Mouse (Mus musculus): ENCODE results near the gene Gm9913. TPM values are rescaled to one million over a fixed set of nuclear protein-coding genes. Genes with fewer than 3 reads are reported as not detected.

Gm9913 gene
- total and polyA plus RNA-seq, 2 experiments from 2014 or later = 0.09 to 0.27 TPM

DNA sequence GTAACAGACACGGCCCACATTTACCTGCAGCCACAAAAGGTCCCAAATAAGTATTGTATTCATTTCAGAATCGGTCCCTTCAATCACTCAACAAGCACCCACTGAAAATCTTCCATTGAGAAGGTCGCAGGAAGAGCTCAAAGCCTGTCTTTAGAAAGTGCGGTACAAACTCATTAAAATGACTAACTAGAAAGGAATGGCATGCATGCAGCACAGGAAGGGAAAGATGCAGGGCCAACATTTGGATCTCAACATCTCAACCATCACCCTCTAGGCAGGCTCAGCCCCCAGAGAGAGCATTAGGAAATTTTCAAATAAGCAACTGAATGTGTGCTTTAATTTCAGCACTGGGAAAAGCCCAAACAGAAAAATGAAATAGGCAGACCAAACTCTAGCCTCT, 33.2 kb upstream of the Gm9913 start:
- Histone ChIP-seq H3K27me3 (ENCODE audit: insufficient read depth, low read length) (no peaks in the 10 kb centered on the region), H3K9me3 (ENCODE audit: low read length) (no peaks in the 10 kb centered on the region), H3K4me2 (ENCODE audit: low read depth, low read length, poor library complexity, severe bottlenecking) (no peak overlapping the region), H3K4me3 (ENCODE audit: low read depth, low read length) (no peak overlapping the region), H3K4me1 (ENCODE audit: insufficient read depth, low read length) (no peaks in the 10 kb centered on the region), H3K9ac (replicated peaks; ENCODE audit: low read length, poor library complexity, severe bottlenecking) (no peak overlapping the region), H3K36me3 (ENCODE audit: insufficient read depth, low read length) (peaks cover 6% of the 10 kb centered on the region), H3K27ac (ENCODE audit: low read depth, low read length) (no peak overlapping the region)
- no peak for TF ChIP-seq CTCF (IDR thresholded peaks at IDR 0.05)
- DNase-seq (ENCODE audit: low spot score) = no peak
- 91% methylated on average over 4 of the region's 4 CpGs for WGBS
- ATAC-seq (ENCODE audit: low FRiP score) = no peak

DNA sequence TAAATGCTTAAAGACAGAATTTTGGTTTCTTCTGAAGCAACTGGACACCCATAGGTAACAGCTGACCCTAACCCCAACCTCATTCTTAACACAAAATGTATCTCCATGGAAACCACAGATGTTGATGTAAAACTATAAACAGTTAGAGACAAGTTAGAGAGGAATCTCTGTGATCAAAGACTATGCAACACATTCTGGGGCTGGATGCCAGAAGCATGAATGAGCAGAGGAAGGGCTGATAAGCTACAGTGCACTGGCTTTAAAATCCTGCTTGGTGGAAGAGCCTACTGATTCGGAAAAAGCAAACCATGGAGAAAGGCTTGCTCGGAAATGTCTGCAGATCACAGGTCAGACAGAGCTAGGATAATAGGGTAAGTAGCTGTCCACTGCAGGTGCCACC, 31.7 kb upstream of the Gm9913 start:
- Histone ChIP-seq H3K9ac (replicated peaks; ENCODE audit: low read length, poor library complexity, severe bottlenecking) (no peak overlapping the region), H3K27me3 (ENCODE audit: insufficient read depth, low read length) (no peaks in the 10 kb centered on the region), H3K4me2 (ENCODE audit: low read depth, low read length, poor library complexity, severe bottlenecking) (no peak overlapping the region), H3K9me3 (ENCODE audit: low read length) (no peaks in the 10 kb centered on the region), H3K4me3 (ENCODE audit: low read depth, low read length) (no peak overlapping the region), H3K4me1 (ENCODE audit: insufficient read depth, low read length) (no peaks in the 10 kb centered on the region), H3K27ac (ENCODE audit: low read depth, low read length) (no peak overlapping the region), H3K36me3 (ENCODE audit: insufficient read depth, low read length) (peaks cover 5% of the 10 kb centered on the region; the same call in 1 of the 2 replicates)
- no peak for ATAC-seq (ENCODE audit: low FRiP score)
- no peak for TF ChIP-seq CTCF (IDR thresholded peaks at IDR 0.05)
- DNase-seq (ENCODE audit: low spot score) = no peak
- WGBS = 83% methylated on average over 2 of the region's 2 CpGs

DNA sequence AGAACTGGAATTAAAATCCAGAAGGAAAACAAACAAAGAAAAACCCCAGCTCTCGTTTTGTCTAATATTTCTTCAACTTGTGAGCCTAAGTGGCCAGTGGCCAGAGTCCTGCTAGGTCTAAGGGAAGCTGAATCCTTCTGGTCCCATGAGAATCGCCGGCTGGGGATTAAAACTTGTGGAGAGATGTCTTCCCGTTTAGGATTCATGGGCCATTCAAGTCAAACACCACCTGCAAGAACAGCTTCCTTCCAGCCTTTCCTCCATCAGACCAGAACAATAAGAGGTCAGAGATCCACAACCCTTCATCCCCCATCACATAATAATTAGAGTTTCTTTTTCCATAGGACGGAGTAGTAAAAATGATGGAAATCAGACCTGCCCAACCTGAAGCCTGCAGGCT, 30.2 kb upstream of the Gm9913 start:
- DNase-seq (ENCODE audit: low spot score) = no peak

DNA sequence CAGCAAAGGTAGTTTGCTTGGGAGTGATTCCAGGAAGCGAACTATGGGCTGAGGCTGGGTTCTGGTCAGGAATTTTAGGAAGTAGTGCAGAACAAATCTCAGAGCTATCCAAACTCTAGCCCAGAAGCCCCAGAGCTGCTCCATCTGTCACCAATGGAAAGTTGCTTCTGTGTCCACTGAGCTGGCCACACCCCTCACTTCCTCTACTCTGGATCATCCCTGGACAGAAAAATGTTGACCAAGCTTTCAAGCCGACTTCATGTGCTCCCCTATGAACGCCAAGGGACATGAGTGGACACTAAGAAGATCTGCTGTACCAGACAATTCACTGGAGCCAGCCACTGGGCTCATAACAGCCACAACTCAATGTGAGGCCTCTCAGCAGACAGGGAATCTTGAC, 28.7 kb upstream of the Gm9913 start:
- Histone ChIP-seq H3K4me3 (ENCODE audit: low read depth, low read length) (no peak overlapping the region), H3K4me1 (ENCODE audit: insufficient read depth, low read length) (no peaks in the 10 kb centered on the region), H3K9me3 (ENCODE audit: low read length) (no peaks in the 10 kb centered on the region), H3K9ac (replicated peaks; ENCODE audit: low read length, poor library complexity, severe bottlenecking) (no peak overlapping the region), H3K27ac (ENCODE audit: low read depth, low read length) (no peak overlapping the region), H3K4me2 (ENCODE audit: low read depth, low read length, poor library complexity, severe bottlenecking) (no peak overlapping the region), H3K27me3 (ENCODE audit: insufficient read depth, low read length) (no peaks in the 10 kb centered on the region), H3K36me3 (ENCODE audit: insufficient read depth, low read length) (peaks cover 5% of the 10 kb centered on the region; the same call in 1 of the 2 replicates)
- no peak for TF ChIP-seq CTCF (IDR thresholded peaks at IDR 0.05)
- DNase-seq (ENCODE audit: low spot score) (no peak), ATAC-seq (ENCODE audit: low FRiP score) (no peak)
- 82% methylated on average over 3 of the region's 3 CpGs for WGBS

More for the DNA sequence above, 30.2 kb upstream of the Gm9913 start:
- ATAC-seq (ENCODE audit: low FRiP score) = no peak
- Histone ChIP-seq H3K9ac (replicated peaks; ENCODE audit: low read length, poor library complexity, severe bottlenecking) (no peak overlapping the region), H3K9me3 (ENCODE audit: low read length) (no peaks in the 10 kb centered on the region), H3K27me3 (ENCODE audit: insufficient read depth, low read length) (no peaks in the 10 kb centered on the region), H3K4me2 (ENCODE audit: low read depth, low read length, poor library complexity, severe bottlenecking) (no peak overlapping the region), H3K36me3 (ENCODE audit: insufficient read depth, low read length) (peaks cover 5% of the 10 kb centered on the region; the same call in 1 of the 2 replicates), H3K4me1 (ENCODE audit: insufficient read depth, low read length) (no peaks in the 10 kb centered on the region), H3K27ac (ENCODE audit: low read depth, low read length) (no peak overlapping the region), H3K4me3 (ENCODE audit: low read depth, low read length) (no peak overlapping the region)
- WGBS = 77% methylated on average over 5 of the region's 5 CpGs
- no peak for TF ChIP-seq CTCF (IDR thresholded peaks at IDR 0.05)

DNA sequence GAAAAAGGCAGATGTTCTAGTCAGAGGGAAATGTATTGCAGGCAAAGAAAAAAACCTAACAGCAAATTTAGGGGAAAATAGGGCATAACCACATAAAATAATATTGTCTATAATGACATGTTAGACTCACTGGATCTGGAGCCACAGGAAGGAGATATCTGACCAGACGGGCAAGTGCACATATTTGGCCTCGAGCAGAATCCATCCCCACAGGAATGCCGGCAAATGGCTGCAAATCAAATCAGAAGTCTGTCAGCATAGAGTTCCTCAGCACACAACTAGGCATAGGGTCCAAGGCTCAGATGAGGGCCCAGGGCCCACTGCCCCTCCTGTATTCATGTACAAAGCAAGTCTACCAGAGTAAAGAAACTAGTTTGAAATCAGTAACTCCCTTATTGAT, 27.5 kb upstream of the Gm9913 start:
- Histone ChIP-seq H3K9me3 (ENCODE audit: low read length) (no peaks in the 10 kb centered on the region), H3K36me3 (ENCODE audit: insufficient read depth, low read length) (peaks cover 5% of the 10 kb centered on the region; the same call in 1 of the 2 replicates), H3K4me3 (ENCODE audit: low read depth, low read length) (no peak overlapping the region), H3K4me2 (ENCODE audit: low read depth, low read length, poor library complexity, severe bottlenecking) (no peak overlapping the region), H3K27ac (ENCODE audit: low read depth, low read length) (no peak overlapping the region), H3K4me1 (ENCODE audit: insufficient read depth, low read length) (no peaks in the 10 kb centered on the region), H3K27me3 (ENCODE audit: insufficient read depth, low read length) (no peaks in the 10 kb centered on the region), H3K9ac (replicated peaks; ENCODE audit: low read length, poor library complexity, severe bottlenecking) (no peak overlapping the region)
- TF ChIP-seq CTCF (IDR thresholded peaks at IDR 0.05) = no peak
- ATAC-seq (ENCODE audit: low FRiP score) (no peak), DNase-seq (ENCODE audit: low spot score) (no peak)
- WGBS = 81% methylated on average over 3 of the region's 3 CpGs

DNA sequence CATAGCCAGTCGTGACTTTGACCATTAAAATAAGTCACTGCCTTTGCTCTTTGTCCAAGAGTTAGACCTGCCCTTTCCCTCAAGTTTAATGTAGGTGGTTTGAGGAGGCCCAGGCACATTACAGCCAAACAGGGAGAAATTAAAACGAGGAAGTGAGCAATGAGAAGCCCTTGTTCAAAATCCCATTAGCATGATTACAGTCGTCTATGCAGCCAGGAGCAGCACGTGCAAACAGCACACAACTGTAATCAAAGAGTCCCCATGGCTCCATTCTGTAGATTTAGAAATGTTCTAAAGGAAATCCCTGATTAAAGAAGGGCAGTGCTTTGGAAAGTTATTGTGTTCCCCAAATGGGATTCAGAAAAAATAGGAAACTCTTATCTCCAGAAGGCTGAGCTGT, 26.2 kb upstream of the Gm9913 start:
- no peaks in the 10 kb centered on the region for H3K27me3 ChIP-seq (ENCODE audit: insufficient read depth, low read length)
- no peaks in the 10 kb centered on the region for H3K9me3 ChIP-seq (ENCODE audit: low read length)
- no peak overlapping the region for H3K4me3 ChIP-seq (ENCODE audit: low read depth, low read length)
- DNase-seq (ENCODE audit: low spot score) (no peak), ATAC-seq (ENCODE audit: low FRiP score) (no peak)
- H3K9ac ChIP-seq (replicated peaks; ENCODE audit: low read length, poor library complexity, severe bottlenecking) = no peak overlapping the region
- no peak overlapping the region for H3K27ac ChIP-seq (ENCODE audit: low read depth, low read length)
- no peaks in the 10 kb centered on the region for H3K4me1 ChIP-seq (ENCODE audit: insufficient read depth, low read length)
- no peak for TF ChIP-seq CTCF (IDR thresholded peaks at IDR 0.05)
- WGBS = 65% methylated on average over 4 of the region's 4 CpGs
- H3K36me3 ChIP-seq (ENCODE audit: insufficient read depth, low read length) = no peaks in the 10 kb centered on the region
- H3K4me2 ChIP-seq (ENCODE audit: low read depth, low read length, poor library complexity, severe bottlenecking) = no peak overlapping the region
